8 mouse cellular contexts compared by ENCODE assay signal in the genomic region with DNA sequence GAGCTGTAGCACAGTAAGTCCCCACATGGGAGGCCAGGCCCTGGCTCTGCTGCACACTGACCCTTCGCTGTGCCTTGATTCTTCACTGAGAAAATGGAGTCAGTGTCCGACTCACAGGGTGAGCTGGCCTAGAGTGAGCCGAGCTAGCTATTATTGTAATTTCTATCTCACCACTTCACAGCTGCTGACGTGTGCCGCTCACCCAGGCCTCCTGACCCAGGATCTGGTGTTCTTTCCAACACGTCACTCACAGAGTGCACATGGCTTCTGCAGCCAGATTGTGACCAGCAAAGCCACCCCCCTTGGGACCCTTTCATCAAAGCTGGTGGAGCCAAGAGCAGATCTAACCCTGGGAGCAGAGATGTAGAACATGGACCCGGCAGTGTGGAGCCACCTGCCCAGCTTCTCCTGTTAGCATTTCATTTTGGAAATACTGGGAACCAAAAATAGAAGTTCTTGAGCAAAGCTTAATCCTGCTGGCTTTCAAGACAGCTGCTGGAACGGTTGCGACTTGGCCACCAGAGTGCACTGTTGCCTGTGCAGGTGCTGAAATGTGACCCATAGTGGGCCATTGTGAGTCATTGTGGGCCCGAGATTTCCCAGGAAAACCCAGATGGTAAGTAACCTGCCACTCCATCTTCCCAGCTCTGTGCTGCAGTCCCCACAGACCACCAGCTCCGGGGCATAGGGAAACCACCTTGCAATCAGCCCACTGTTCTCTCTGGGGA. TPM values are rescaled to one million over a fixed set of nuclear protein-coding genes. Genes with fewer than 3 reads are reported as not detected.
DNase-seq lines count a peak whose midpoint lies in the region; ATAC-seq and TF ChIP-seq lines count a peak whose summit lies in the region.

No protein-coding gene starts in this region.

- no peaks in the 10 kb centered on the region for H3K9me3 ChIP-seq in ES-E14 (ENCODE audit: control insufficient read depth, insufficient read depth, low read depth, low read length)
- no peaks in the 10 kb centered on the region for H3K9me3 ChIP-seq in heart, embryonic 15.5 days (replicated peaks)

- H3K27me3 ChIP-seq in kidney, adult 2 months (replicated peaks; ENCODE audit: control insufficient read depth, insufficient read depth, low read length): no peaks in the 10 kb centered on the region
- H3K27me3 ChIP-seq in heart, embryonic 15.5 days: no peaks in the 10 kb centered on the region

- H3K9ac ChIP-seq in ES-E14 (ENCODE audit: insufficient read depth, low read depth, low read length, poor library complexity, severe bottlenecking): no peak overlapping the region
- no peak overlapping the region for H3K9ac ChIP-seq in heart, embryonic 15.5 days

- TF ChIP-seq POLR2A in kidney, adult 2 months (IDR thresholded peaks at IDR 0.05; ENCODE audit: low read depth, low read length): no peak
- no peak for TF ChIP-seq POLR2A in lung, adult 2 months (IDR thresholded peaks at IDR 0.05; ENCODE audit: borderline replicate concordance, extremely low read depth, low read depth, low read length)

- 0 out of 2 replicates have a peak, but pooled peaks cover under 1% of the 10 kb centered on the region for H3K4me1 ChIP-seq in kidney, adult 2 months (ENCODE audit: control insufficient read depth, insufficient read depth, low read length)
- no peaks in the 10 kb centered on the region for H3K4me1 ChIP-seq in ES-E14 (ENCODE audit: control insufficient read depth in 2 of 2, insufficient read depth in 2 of 2, low read length in 2 of 2, poor library complexity in 1 of 2)
- peaks cover 60% of the 10 kb centered on the region for H3K4me1 ChIP-seq in heart, embryonic 15.5 days (replicated peaks)
- no peaks in the 10 kb centered on the region; the same call in 1 of the 2 replicates for H3K4me1 ChIP-seq in lung, adult 2 months (ENCODE audit: control insufficient read depth, insufficient read depth, low read length)

- no peaks in the 10 kb centered on the region for H3K36me3 ChIP-seq in kidney, adult 2 months (ENCODE audit: control insufficient read depth, insufficient read depth, low read length)
- no peaks in the 10 kb centered on the region for H3K36me3 ChIP-seq in ES-E14 (ENCODE audit: control insufficient read depth, insufficient read depth, low read length, poor library complexity, severe bottlenecking)
- no peaks in the 10 kb centered on the region for H3K36me3 ChIP-seq in heart, embryonic 15.5 days

- peak; percentile 43 for DNase-seq in kidney, adult 2 months
- no peak for DNase-seq in kidney, adult 11 months
- no peak for DNase-seq in ES-E14 (ENCODE audit: low read depth, low spot score)
- peak; percentile 60 for DNase-seq in lung, adult 2 months
- DNase-seq in thymus, postnatal 0 days (ENCODE audit: low spot score): peak; percentile 33
- DNase-seq in ovary, adult 18-20 months (ENCODE audit: low spot score): no peak

- ATAC-seq in common myeloid progenitor, adult 5-6 weeks (replicated peaks; ENCODE audit: low read depth, poor library complexity, severe bottlenecking): peak; percentile 71; the same call in 1 of the 2 replicates
- ATAC-seq in heart, embryonic 15.5 days (replicated peaks; ENCODE audit: insufficient number of reproducible peaks, insufficient read depth, low FRiP score, low read depth): peak; percentile 69

- no peak overlapping the region for H3K4me3 ChIP-seq in kidney, adult 2 months (ENCODE audit: insufficient read depth, low read depth, low read length)
- no peak overlapping the region for H3K4me3 ChIP-seq in ES-E14 (ENCODE audit: insufficient read depth in 1 of 2, low read depth in 1 of 2, low read length in 2 of 2, poor library complexity in 1 of 2, severe bottlenecking in 1 of 2)
- no peak overlapping the region for H3K4me3 ChIP-seq in heart, embryonic 15.5 days
- no peak overlapping the region for H3K4me3 ChIP-seq in lung, adult 2 months (replicated peaks; ENCODE audit: extremely low read depth, low read depth, low read length)

- peak overlapping the region; percentile 25 for H3K4me2 ChIP-seq in heart, embryonic 15.5 days

- peak; percentile 71 for TF ChIP-seq CTCF in kidney, adult 2 months (conservative IDR thresholded peaks at IDR 0.05; ENCODE audit: insufficient read depth, insufficient read length, low read depth, low read length)
- peak; percentile 78 for TF ChIP-seq CTCF in lung, adult 2 months (IDR thresholded peaks at IDR 0.05; ENCODE audit: insufficient read depth, low read length)

- no peak overlapping the region for H3K27ac ChIP-seq in kidney, adult 2 months (ENCODE audit: insufficient read depth, low read depth, low read length)
- no peak overlapping the region for H3K27ac ChIP-seq in ES-E14 (ENCODE audit: insufficient read depth, low read depth, low read length, poor library complexity, severe bottlenecking)
- peak overlapping the region; percentile 71 for H3K27ac ChIP-seq in heart, embryonic 15.5 days

- 56% methylated on average over 11 of the region's 11 CpGs for WGBS in kidney, adult 2 months
- 23% methylated on average over 11 of the region's 11 CpGs for WGBS in heart, embryonic 15.5 days
- 46% methylated on average over 11 of the region's 11 CpGs for WGBS in lung, adult 2 months

- in situ Hi-C loops in ES-E14 (cut with MboI; ENCODE audit: low sequenced_read_pairs in 2 of 2, unreplicated experiment in 2 of 2): loop anchor here in 1 of 2 experiments (25.0 kb wide), 1 partner anchor 212 kb away; the partner anchor contains the start of gene Batf3

TF ChIP-seq in ES-E14, 5 proteins besides CTCF, POLR2A, EP300 and RAD21:
- TF ChIP-seq ZC3H11A (IDR thresholded peaks at IDR 0.05; ENCODE audit: borderline replicate concordance, low read depth, low read length) (0 out of 2 replicates have a peak, but pooled peaks have one; percentile 38), ZNF384 (IDR thresholded peaks at IDR 0.05; ENCODE audit: low read depth, low read length) (no peak)

RNA-seq across cellular contexts. Expression of gene Nenf, which starts 18.6 kb away (rescaled TPM):
- 146 and 165 TPM in 2 replicates for polyA plus RNA-seq in kidney, adult 2 months (2012; rRNA removed)
- 31.2 and 50.1 TPM in 2 replicates for total RNA-seq in ES-E14 (2012; rRNA removed)
- 15.9 and 19.2 TPM in 2 replicates for total RNA-seq in common myeloid progenitor, adult 5-6 weeks (2017)
- polyA plus RNA-seq in heart, embryonic 15.5 days (2015; fragmentation: Nextera tagmentation; extraction: Ambion mirVana): 108 and 121 TPM in 2 replicates
- polyA plus RNA-seq in lung, adult 2 months (2012; rRNA removed): 164 and 224 TPM in 2 replicates
- 43.8 and 47.2 TPM in 2 replicates for polyA plus RNA-seq in thymus, postnatal 0 days (2015; fragmentation: Nextera tagmentation; extraction: Ambion mirVana)

RNA-seq across cellular contexts. Expression of gene Tmem206, which starts 26.3 kb away (rescaled TPM):
- polyA plus RNA-seq in kidney, adult 2 months (2012; rRNA removed): 22.1 and 22.2 TPM in 2 replicates
- 9.9 and 12.7 TPM in 2 replicates for total RNA-seq in ES-E14 (2012; rRNA removed)
- 28.1 and 32.6 TPM in 2 replicates for total RNA-seq in common myeloid progenitor, adult 5-6 weeks (2017)
- 14.3 and 18.3 TPM in 2 replicates for polyA plus RNA-seq in heart, embryonic 15.5 days (2015; fragmentation: Nextera tagmentation; extraction: Ambion mirVana)
- polyA plus RNA-seq in lung, adult 2 months (2012; rRNA removed): 8.0 and 8.4 TPM in 2 replicates
- 20.3 and 21.4 TPM in 2 replicates for polyA plus RNA-seq in thymus, postnatal 0 days (2015; fragmentation: Nextera tagmentation; extraction: Ambion mirVana)

Comparison
In these comparisons a context has a peak if more than half of its experiments do, and no peak if none do; other contexts are left out.
1. DNase-seq: peak in kidney, adult 2 months (single experiment), lung, adult 2 months (single experiment) and thymus, postnatal 0 days (single experiment); none in kidney, adult 11 months (single experiment), ES-E14 (single experiment) and ovary, adult 18-20 months (single experiment).